Mouse (Mus musculus): ENCODE measurements around the gene Vmn1r168.
"Not testable (repeated sequence)": the region's sequence is repeated elsewhere in the genome, so short reads cannot be mapped to it uniquely, and the experiment has no call there.

Vmn1r168 gene

GRCm38 (mm10) chr7:23539432-23539831 is at the start of gene Vmn1r168:
Vmn1r168 (plus strand) TSS chr7:23539732.
- DNase-seq (ENCODE audit: low read depth in 2 of 2, low spot score in 2 of 2) = not testable (repeated sequence)

GRCm38 (mm10) chr7:23507106-23507505 is 32.4 kb upstream of the Vmn1r168 start, which contains the start of gene Vmn1r167:
Vmn1r167 (minus strand) TSS chr7:23507206.
- DNase-seq (ENCODE audit: low read depth in 2 of 2, low spot score in 2 of 2) = not testable (repeated sequence)

GRCm38 (mm10) chr7:23575226-23575625 is 35.7 kb downstream of the Vmn1r168 start, which contains the start of gene Vmn1r169:
Vmn1r169 (plus strand) TSS chr7:23575526.
- DNase-seq (ENCODE audit: low read depth in 2 of 2, low spot score in 2 of 2) = not testable (repeated sequence)
